Mouse (Mus musculus) embryonic facial prominence, embryonic 11.5 days (tissue): Measurements from ENCODE around the gene Prrx2. TPM values are rescaled to one million over a fixed set of nuclear protein-coding genes. Genes with fewer than 3 reads are reported as not detected.
"Not testable (repeated sequence)": the region's sequence is repeated elsewhere in the genome, so short reads cannot be mapped to it uniquely, and the experiment has no call there.

Experiments used
- ATAC-seq: fragments of 200-750 bp; cut with Nextera tagmentation; replicated peaks from 2 replicates; pipeline ENCODE4 v1.8.0; 2017; ENCODE audit warnings: low read depth; ENCODE audit not compliant: insufficient number of reproducible peaks, low FRiP score, low TSS enrichment
- DNase-seq: peaks from one replicate; pipeline ENCODE4 v3.0.0-alpha.2; 2015; ENCODE audit warnings: low spot score
- H3K27ac ChIP-seq: fragments of 300-500 bp; sonication (generic); replicated peaks from 2 replicates; pipeline ENCODE4 v1.5.1; 2014; ENCODE audit warnings: mild to moderate bottlenecking, low read depth, low read length, control low read depth
- H3K27me3 ChIP-seq: fragments of 300-500 bp; sonication (generic); 2 replicates; pipeline ENCODE4 v1.6.1; 2014; ENCODE audit warnings: mild to moderate bottlenecking, low read length, moderate library complexity, mixed read lengths; ENCODE audit not compliant: control insufficient read depth, insufficient read depth
- H3K36me3 ChIP-seq: fragments of 300-500 bp; sonication (generic); replicated peaks from 2 replicates; pipeline ENCODE4 v1.6.1; 2014; ENCODE audit warnings: low read depth, mild to moderate bottlenecking, low read length, moderate library complexity, mixed read lengths; ENCODE audit not compliant: control insufficient read depth, insufficient read depth
- H3K4me1 ChIP-seq: fragments of 300-500 bp; sonication (generic); 2 replicates; pipeline ENCODE4 v1.6.1; 2014; ENCODE audit warnings: low read length, mixed read lengths; ENCODE audit not compliant: control insufficient read depth, insufficient read depth
- H3K4me2 ChIP-seq: fragments of 300-500 bp; sonication (generic); 2 replicates; pipeline ENCODE4 v1.6.1; 2014; ENCODE audit warnings: low read depth, mild to moderate bottlenecking, control low read depth, low read length, moderate library complexity
- H3K4me3 ChIP-seq: fragments of 300-500 bp; sonication (generic); 2 replicates; pipeline ENCODE4 v1.5.1; 2014; ENCODE audit warnings: low read depth, low read length, control low read depth
- H3K9ac ChIP-seq: fragments of 300-500 bp; sonication (generic); replicated peaks from 2 replicates; pipeline ENCODE4 v1.6.1; 2014; ENCODE audit warnings: mild to moderate bottlenecking, control low read depth, low read length
- H3K9me3 ChIP-seq: fragments of 300-500 bp; sonication (generic); replicated peaks from 2 replicates; pipeline ENCODE4 v1.6.1; 2016; ENCODE audit warnings: mild to moderate bottlenecking, low read length, inconsistent platforms, mixed read lengths; ENCODE audit not compliant: control insufficient read depth
- WGBS: fragments of 180-500 bp; shearing (Covaris S2); extraction: QIAGEN DNeasy Blood & Tissue Kit; methylation state at CpG from one replicate; pipeline ENCODE4 v1.1.7; 2014; 5-methylcytosine and 5-hydroxymethylcytosine counted together
- polyA plus RNA-seq: library from polyadenylated mRNA; unstranded; fragments of >200 nt; fragmentation: Nextera tagmentation; extraction: Ambion mirVana; gene quantifications from 2 replicates; pipeline ENCODE4 v1.2.1, GENCODE M21; 2014

Gene Prrx2
- polyA plus RNA-seq, 1 experiment from 2014 or later = 109 TPM

DNA sequence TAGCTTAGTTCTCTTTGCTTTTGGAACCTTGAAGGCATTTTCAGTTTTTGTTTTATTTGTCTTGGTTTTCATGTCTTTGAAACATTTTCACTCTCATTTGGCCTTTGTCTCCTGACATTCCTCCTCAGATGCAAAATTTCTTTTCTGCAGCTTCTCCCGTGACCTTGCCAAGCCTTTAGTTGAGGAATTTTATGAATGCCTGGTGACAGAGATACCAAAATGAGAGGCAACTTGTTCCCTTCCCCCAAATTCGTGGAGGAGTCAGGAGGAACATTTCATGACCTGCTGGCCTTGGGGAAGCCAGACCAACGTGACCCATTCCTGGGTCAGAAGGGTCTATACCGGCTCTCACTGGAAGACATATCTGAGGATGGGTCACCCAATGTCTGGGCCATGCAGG, 71.9 kb downstream of the Prrx2 start:
- no peak overlapping the region for H3K4me2 ChIP-seq
- ATAC-seq (no peak), DNase-seq (no peak)
- H3K9me3 ChIP-seq = no peaks in the 10 kb centered on the region
- no peaks in the 10 kb centered on the region for H3K36me3 ChIP-seq
- H3K9ac ChIP-seq = no peak overlapping the region
- H3K27me3 ChIP-seq = no peaks in the 10 kb centered on the region
- H3K4me3 ChIP-seq = no peak overlapping the region
- WGBS = 68% methylated on average over 4 of the region's 4 CpGs
- H3K27ac ChIP-seq = no peak overlapping the region
- H3K4me1 ChIP-seq = peaks cover 5% of the 10 kb centered on the region; the same call in 1 of the 2 replicates

DNA sequence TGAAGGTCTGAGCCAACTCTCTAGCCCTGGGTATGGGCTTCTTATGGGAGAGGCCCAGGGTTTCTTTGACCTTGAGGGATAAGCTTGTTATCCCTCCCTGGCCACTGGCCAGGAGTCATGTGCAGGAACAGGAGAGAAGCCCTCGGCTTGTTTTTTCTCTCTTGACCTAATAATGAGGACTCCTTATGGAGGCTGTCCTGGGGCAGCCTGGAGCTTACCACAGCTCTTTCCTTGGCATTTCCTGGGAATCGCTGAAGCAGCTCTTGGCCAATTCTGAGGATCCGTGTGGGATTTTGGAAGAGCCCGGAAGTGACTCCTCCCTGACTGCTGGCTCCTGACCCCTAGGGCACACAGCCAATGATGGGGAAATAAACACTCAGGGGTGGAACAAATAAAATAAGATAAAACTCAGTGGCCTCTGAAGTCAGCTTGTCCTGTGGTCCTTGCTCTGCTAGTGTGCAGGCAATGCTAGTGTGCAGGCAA, 77.6 kb downstream of the Prrx2 start:
- H3K4me1 ChIP-seq = no peaks in the 10 kb centered on the region
- ATAC-seq = no peak
- WGBS = 34% methylated on average over 4 of the region's 4 CpGs
- no peaks in the 10 kb centered on the region for H3K36me3 ChIP-seq
- H3K4me2 ChIP-seq = no peak overlapping the region
- no peaks in the 10 kb centered on the region for H3K9me3 ChIP-seq
- H3K27me3 ChIP-seq = no peaks in the 10 kb centered on the region
- DNase-seq = no peak
- no peak overlapping the region for H3K9ac ChIP-seq
- no peak overlapping the region for H3K4me3 ChIP-seq
- no peak overlapping the region for H3K27ac ChIP-seq

DNA sequence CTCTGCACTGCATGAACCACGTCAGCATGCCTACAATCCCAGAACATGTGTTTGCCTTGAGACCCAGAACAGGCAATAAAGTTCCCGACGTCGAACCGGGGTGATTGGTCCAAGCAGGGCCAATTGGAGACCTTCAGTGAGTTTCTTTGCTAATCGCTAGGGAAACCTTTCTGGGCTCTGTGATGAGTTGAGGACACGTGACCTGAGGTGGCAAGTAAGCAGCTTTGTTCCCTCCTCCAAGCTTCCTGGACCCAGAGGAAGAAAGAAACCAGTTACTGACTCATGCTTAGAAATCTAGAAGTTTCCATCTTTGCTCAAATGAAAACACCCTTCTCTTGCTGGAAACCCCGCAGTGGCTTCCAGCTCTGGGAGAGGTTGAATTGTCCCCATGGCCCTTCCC, 78.2 kb downstream of the Prrx2 start:
- no peak overlapping the region for H3K9ac ChIP-seq
- H3K36me3 ChIP-seq = no peaks in the 10 kb centered on the region
- no peak overlapping the region for H3K27ac ChIP-seq
- H3K4me1 ChIP-seq = no peaks in the 10 kb centered on the region
- no peaks in the 10 kb centered on the region for H3K9me3 ChIP-seq
- no peak overlapping the region for H3K4me2 ChIP-seq
- 86% methylated on average over 8 of the region's 8 CpGs for WGBS
- H3K27me3 ChIP-seq = no peaks in the 10 kb centered on the region
- no peak for ATAC-seq
- H3K4me3 ChIP-seq = no peak overlapping the region
- no peak for DNase-seq

DNA sequence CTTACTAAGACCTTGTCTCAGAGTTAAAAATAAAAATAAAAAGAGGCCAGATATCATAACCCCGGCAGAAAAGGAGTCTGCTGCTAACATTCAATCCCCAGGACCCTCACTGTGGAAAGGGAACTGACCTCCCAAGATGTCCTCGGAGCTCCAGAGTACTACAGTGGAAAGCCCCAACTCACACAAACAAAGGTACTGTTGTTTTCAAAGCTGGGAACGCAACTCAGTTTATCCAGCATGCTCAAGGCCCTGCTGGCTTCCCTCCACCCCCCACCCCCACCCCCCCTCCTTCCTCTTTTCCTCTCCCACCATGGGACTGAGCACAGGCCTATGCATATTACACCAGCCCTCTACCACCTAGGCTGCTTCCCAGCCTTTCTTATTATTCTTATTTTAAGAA, 80.1 kb downstream of the Prrx2 start:
- WGBS = 16% methylated on average over 3 of the region's 3 CpGs
- ATAC-seq (0 out of 2 replicates have a peak, but pooled peaks have one; percentile 49), DNase-seq (no peak)
- Histone ChIP-seq H3K36me3 (no peaks in the 10 kb centered on the region), H3K4me3 (no peak overlapping the region), H3K27me3 (no peaks in the 10 kb centered on the region), H3K4me1 (peaks cover 3% of the 10 kb centered on the region; the same call in 1 of the 2 replicates), H3K9ac (no peak overlapping the region), H3K9me3 (no peaks in the 10 kb centered on the region), H3K27ac (no peak overlapping the region), H3K4me2 (no peak overlapping the region)

DNA sequence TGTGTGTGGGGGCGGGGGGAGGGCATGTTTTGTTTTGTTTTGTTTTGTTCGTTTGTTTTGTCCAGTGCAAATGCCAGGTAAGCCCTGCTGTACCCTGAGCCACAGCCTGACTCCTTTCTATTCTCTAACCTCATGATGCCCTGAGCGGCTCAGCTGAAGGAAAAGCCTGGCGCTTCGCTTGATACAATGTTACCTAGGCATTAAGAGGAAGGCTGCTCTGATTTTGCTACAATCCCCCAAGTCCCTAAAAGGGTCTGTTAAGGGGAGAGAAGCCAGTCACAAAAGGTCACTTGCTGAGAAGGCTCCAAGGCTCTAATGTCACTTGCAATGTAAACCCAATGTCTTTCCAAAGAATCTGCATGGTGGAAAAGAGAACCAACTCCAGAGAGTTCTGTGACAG, 80.6 kb downstream of the Prrx2 start:
- Histone ChIP-seq H3K4me3 (no peak overlapping the region), H3K27me3 (no peaks in the 10 kb centered on the region), H3K9me3 (no peaks in the 10 kb centered on the region), H3K27ac (no peak overlapping the region), H3K9ac (no peak overlapping the region), H3K36me3 (no peaks in the 10 kb centered on the region), H3K4me2 (no peak overlapping the region), H3K4me1 (peaks cover 3% of the 10 kb centered on the region; the same call in 1 of the 2 replicates)
- DNase-seq (no peak), ATAC-seq (no peak)
- 69% methylated on average over 5 of the region's 5 CpGs for WGBS

DNA sequence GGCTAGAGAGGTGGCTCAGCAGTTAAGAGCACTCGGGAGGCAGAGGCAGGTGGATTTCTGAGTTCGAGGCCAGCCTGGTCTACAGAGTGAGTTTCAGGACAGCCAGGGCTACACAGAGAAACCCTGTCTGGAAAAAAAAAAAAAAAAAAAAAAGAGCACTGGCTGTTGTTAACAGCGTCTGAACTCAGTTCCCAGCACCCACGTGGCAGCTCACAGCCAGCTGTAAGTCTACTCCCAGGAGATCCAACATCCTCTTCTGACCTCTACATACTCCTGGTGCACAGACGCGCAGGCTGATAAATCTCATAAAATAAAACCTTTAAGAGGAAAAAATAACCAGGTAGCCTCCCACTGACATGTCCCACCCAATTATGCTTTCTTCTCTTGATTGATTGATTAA, 81.2 kb downstream of the Prrx2 start:
- not testable (repeated sequence) for H3K36me3 ChIP-seq, H3K4me1 ChIP-seq, H3K27me3 ChIP-seq, H3K27ac ChIP-seq, DNase-seq, H3K4me2 ChIP-seq, H3K9ac ChIP-seq, H3K4me3 ChIP-seq, H3K9me3 ChIP-seq, ATAC-seq
- WGBS = 76% methylated on average over 6 of the region's 6 CpGs

DNA sequence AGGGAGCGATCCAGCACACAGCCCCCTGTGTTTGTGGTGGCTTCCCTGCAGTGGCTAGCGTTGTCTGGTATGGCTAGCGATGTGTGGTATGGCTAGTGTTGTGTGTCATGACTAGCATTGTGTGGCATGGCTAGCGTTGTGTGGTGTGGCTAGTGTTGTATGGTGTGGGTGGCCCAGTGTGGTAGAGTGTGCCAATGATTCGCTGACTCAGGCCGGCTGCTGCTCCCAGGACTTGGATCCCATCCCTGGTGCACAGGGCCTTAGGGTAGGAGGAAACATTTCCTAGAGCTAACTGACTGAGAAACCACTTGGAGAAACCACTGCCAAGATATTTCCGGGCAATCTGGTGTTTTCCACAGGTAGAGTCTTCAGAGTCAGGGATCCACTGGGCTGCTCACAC, 82.9 kb downstream of the Prrx2 start:
- Histone ChIP-seq H3K4me3 (no peak overlapping the region), H3K9ac (no peak overlapping the region), H3K27me3 (no peaks in the 10 kb centered on the region), H3K4me2 (no peak overlapping the region), H3K4me1 (peaks cover 3% of the 10 kb centered on the region; the same call in 1 of the 2 replicates), H3K27ac (no peak overlapping the region), H3K36me3 (no peaks in the 10 kb centered on the region), H3K9me3 (no peaks in the 10 kb centered on the region)
- DNase-seq (no peak), ATAC-seq (no peak)
- 89% methylated on average over 7 of the region's 7 CpGs for WGBS

DNA sequence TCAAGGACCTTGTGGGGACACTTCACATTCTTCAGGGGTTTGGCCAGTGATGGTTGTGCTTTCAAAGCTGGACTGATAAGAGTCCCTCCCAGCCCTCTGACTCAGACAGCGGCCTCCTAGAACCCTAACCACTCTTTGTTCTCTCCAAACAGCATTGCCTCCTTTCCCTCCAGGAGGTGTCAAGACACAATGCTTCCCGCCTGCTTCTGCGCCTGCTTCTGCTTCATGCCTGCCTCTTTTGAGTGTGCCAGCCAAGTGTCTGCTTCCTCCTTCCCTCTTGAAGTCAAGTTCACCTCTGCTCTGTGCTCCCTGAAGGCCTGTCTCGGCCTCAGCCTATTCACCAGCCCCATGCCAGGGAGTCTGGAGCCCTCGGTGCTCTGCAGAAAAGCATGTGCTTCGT, 83.4 kb downstream of the Prrx2 start:
- Histone ChIP-seq H3K36me3 (no peaks in the 10 kb centered on the region), H3K4me2 (no peak overlapping the region), H3K27ac (no peak overlapping the region), H3K4me1 (peaks cover 3% of the 10 kb centered on the region; the same call in 1 of the 2 replicates), H3K9ac (no peak overlapping the region), H3K4me3 (no peak overlapping the region), H3K9me3 (no peaks in the 10 kb centered on the region), H3K27me3 (no peaks in the 10 kb centered on the region)
- ATAC-seq = no peak
- DNase-seq = no peak
- 63% methylated on average over 6 of the region's 6 CpGs for WGBS
